Mouse (Mus musculus): ENCODE results near the gene Mtap. TPM values are rescaled to one million over a fixed set of nuclear protein-coding genes. Genes with fewer than 3 reads are reported as not detected.

Gene Mtap
- polyA plus RNA-seq, 1 experiment from 2014 or later: 59.4 TPM

DNA sequence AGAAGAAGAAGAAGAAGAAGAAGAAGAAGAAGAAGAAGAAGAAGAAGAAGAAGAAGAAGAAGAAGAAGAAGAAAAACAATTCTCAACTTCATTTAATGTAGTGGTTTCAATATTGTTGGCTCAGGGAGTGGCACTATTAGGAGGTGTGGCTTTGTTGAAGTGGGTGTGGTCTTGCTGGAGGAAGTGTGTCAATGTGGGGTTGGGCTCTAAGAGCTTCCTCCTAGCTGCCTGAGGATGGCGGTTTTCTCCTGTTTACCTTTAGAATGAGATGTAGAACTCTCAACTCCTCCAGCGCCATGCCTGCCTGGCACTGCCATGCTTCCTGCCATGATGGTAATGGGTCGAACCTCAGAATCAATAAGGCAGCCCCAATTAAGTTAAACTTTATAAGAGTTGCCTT lies 5.1 kb upstream of the Mtap start:
- TF ChIP-seq CTCF (IDR thresholded peaks at IDR 0.05): no peak
- ATAC-seq (no peak), DNase-seq (ENCODE audit: low read depth, low spot score) (no peak)
- in situ Hi-C loops (cut with MboI; ENCODE audit: low pct_unique_long_range_greater_than_20kb): loop anchor here (25.0 kb wide), 1 partner anchor 369 kb away; the partner anchor contains the start of genes Gm13271, Gm13283 and Gm13290
- no peaks in the 10 kb centered on the region for H3K27me3 ChIP-seq
- ChIA-PET POLR2A (no interaction called here), CTCF (interaction anchor here (1.5 kb wide), 1 partner anchor 258 kb away, joined by 3 read pairs; no protein-coding TSS in a partner anchor)

DNA sequence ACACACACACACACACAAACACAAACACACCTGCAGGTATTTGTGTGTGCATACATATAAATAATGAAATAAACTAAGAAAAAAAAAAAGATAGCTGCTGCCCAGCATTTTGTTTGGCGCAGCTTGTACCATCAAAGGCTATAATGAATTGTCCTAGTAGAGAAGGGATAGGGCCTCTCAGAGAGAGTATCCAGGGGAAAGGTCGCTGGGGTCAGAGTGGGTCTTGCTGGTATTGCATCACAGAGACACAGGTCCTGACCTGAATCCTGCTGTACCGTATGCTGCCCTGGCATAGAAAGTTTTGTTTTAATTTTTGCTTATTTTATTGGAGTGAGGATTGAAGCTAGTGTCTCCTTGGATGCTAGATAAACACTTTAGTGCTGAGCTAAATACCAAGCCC lies 566 bp upstream of the Mtap start:
- no peak for DNase-seq (ENCODE audit: low read depth, low spot score)
- H3K27me3 ChIP-seq: no peaks in the 10 kb centered on the region
- ChIA-PET POLR2A (interaction anchor here (0.7 kb wide), 1 partner anchor 199 kb away, joined by 4 read pairs; no protein-coding TSS in a partner anchor), CTCF (interaction anchor here (0.8 kb wide), 1 partner anchor 311 kb away, joined by 3 read pairs; no protein-coding TSS in a partner anchor)
- ATAC-seq: no peak
- in situ Hi-C loops (cut with MboI; ENCODE audit: low pct_unique_long_range_greater_than_20kb): loop anchor here (25.0 kb wide), 1 partner anchor 374 kb away; the partner anchor contains the start of genes Gm13271, Gm13283 and Gm13290
- TF ChIP-seq CTCF (IDR thresholded peaks at IDR 0.05): no peak

DNA sequence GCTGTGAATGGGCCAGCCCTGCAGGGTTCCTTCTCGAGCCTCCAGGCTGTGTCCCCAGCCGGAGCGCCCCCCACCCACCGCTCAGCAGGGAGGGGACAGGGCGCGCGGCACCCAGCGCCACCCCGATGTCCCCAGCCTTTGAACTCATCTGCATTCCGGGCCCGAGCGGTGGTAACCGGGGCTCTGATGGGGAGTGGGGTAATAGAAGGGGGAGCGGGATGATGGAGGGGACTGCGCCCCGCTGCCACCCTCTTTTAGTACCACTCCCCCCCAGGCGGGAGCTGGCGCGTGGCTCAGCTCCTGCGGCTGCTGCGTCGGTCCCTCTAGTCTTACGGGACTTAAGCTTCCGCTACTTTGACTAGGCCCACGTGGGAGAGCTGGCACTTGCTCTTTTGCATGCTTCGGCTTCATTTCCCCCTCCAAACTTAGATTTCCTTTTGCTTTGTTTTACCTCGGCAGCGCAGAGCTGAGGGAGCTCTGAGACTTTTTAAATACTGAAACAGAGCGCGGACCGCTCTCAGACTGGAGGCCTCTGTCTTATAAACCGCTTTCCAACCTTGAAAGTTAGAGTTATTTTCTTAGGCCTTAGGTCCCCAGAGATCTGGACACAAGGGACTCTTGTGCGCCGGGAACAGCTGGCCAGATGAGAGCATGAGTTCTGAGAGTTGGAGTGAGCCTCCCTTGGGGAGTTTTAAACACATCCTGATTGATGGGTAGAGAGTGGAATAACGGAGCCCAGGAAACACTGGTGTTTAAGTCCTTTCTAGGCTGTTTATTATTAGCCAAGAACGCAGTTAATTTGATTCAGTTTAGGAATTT lies 829 bp downstream of the Mtap start:
- ATAC-seq (peak; percentile 33), DNase-seq (ENCODE audit: low read depth, low spot score) (no peak)
- TF ChIP-seq CTCF (IDR thresholded peaks at IDR 0.05): no peak
- POLR2A ChIA-PET: interaction anchor here (0.6 to 0.9 kb wide), 3 partner anchors 80 to 393 kb away, joined by 3 to 4 read pairs (median 3); no protein-coding TSS in a partner anchor
- no peaks in the 10 kb centered on the region for H3K27me3 ChIP-seq
- in situ Hi-C loops (cut with MboI; ENCODE audit: low pct_unique_long_range_greater_than_20kb): loop anchor here (25.0 kb wide), 1 partner anchor 375 kb away; the partner anchor contains the start of genes Gm13271, Gm13283 and Gm13290
- CTCF ChIA-PET: no interaction called here

DNA sequence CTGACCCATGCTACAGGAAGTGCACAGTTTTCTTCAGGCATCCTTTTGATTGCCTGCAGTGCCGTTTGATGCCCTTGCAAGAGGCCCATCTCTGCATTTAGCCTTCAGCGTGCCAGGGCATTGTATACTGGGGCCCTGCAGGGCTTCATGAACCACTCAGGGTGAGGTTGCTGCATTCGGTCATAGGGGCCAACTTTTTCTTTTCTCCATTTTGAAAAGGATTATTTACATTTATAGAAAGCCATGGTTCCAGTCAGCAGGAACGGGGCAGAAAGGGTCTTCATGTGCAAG lies 1.4 kb downstream of the Mtap start:
- POLR2A ChIA-PET: interaction anchor here (0.8 to 0.9 kb wide), 2 partner anchors 201 to 392 kb away, joined by 3 to 4 read pairs; no protein-coding TSS in a partner anchor
- no peak for TF ChIP-seq CTCF (IDR thresholded peaks at IDR 0.05)
- peak; percentile 0 for ATAC-seq
- CTCF ChIA-PET: no interaction called here
- in situ Hi-C loops (cut with MboI; ENCODE audit: low pct_unique_long_range_greater_than_20kb): loop anchor here (25.0 kb wide), 1 partner anchor 376 kb away; the partner anchor contains the start of genes Gm13271, Gm13283 and Gm13290
- no peak for DNase-seq (ENCODE audit: low read depth, low spot score)
- H3K27me3 ChIP-seq: no peaks in the 10 kb centered on the region

DNA sequence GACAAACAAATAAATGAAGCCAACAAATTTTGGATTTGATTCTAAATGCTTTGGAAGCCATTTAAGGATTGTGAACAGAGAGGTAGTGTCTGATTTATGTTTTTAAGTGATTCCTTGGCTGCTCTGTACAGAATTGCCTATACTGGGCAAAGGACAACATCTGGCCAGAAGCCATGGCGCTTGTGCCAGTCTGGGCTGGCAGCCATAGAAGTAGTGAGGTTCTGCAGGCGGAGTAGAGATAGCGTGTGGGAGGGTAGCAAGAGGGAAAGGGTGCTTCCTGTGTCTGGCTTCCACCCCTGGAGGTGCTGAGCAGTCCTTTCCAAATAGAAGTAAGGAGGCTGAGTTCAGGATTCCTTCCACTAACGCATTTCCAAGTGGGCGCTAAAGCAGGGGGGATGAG lies 3.9 kb downstream of the Mtap start:
- no peak for TF ChIP-seq CTCF (IDR thresholded peaks at IDR 0.05)
- ATAC-seq: no peak
- ChIA-PET POLR2A (interaction anchor here (0.6 kb wide), 1 partner anchor 13 kb away, joined by 3 read pairs; no protein-coding TSS in a partner anchor), CTCF (interaction anchor here (0.9 to 1.6 kb wide), 4 partner anchors 13 to 392 kb away, joined by 3 to 6 read pairs (median 4); no protein-coding TSS in a partner anchor)
- DNase-seq (ENCODE audit: low read depth, low spot score): no peak
- H3K27me3 ChIP-seq: no peaks in the 10 kb centered on the region
- in situ Hi-C loops (cut with MboI; ENCODE audit: low pct_unique_long_range_greater_than_20kb): loop anchor here (25.0 kb wide), 1 partner anchor 379 kb away; the partner anchor contains the start of genes Gm13271, Gm13283 and Gm13290

DNA sequence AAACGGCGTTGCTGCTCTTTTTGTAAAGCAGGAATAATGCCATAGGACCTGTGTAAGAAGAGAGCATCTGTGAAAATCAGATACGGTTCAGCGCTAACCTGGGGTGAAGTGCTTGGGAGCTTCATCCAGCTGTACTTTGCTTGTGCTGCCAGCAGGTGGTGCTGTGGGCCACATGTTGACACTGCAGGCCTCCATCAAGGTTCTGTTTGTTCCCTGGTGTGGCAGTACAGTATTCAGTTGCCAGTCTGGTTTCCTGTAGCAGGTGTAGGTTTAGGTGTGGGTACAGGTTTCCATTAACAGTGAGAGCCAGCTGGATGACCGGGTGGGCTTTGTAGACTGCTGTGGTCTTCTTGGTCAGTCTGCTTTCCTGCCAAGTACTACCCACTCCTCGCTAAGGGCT lies 8.5 kb downstream of the Mtap start:
- in situ Hi-C loops (cut with MboI; ENCODE audit: low pct_unique_long_range_greater_than_20kb): loop anchor here (5.0 to 25.0 kb wide), 3 partner anchors 377 to 547 kb away; partner anchors contain the start of genes Gm13271, Gm13283 and Gm13290
- ATAC-seq (peak; percentile 60), DNase-seq (ENCODE audit: low read depth, low spot score) (no peak)
- ChIA-PET POLR2A (no interaction called here), CTCF (interaction anchor here (0.7 to 2.6 kb wide), 29 partner anchors 9 to 387 kb away, joined by 3 to 12 read pairs (median 3); partner anchors contain the start of genes Cdkn2a and Cdkn2b)
- TF ChIP-seq CTCF (IDR thresholded peaks at IDR 0.05): peak; percentile 82
- no peaks in the 10 kb centered on the region for H3K27me3 ChIP-seq

DNA sequence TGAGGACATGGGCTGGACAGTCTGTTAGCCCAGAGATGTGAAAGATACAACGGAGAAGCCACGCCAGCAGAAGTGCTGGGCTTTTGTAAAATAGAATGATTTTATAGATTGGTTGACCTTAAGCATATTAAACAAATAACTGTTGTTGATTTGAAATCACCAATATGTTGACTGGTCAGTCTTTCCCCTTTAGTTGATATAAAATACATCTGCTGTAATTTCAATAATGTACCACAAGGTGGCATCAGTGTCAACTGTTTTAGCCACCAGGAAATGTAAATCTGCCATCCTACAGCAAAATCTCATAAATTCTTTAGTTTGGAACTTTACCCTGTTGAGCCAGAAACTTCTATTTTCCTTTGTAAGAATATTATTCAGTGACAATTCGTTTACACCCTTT lies 9.4 kb downstream of the Mtap start:
- no peak for DNase-seq (ENCODE audit: low read depth, low spot score)

DNA sequence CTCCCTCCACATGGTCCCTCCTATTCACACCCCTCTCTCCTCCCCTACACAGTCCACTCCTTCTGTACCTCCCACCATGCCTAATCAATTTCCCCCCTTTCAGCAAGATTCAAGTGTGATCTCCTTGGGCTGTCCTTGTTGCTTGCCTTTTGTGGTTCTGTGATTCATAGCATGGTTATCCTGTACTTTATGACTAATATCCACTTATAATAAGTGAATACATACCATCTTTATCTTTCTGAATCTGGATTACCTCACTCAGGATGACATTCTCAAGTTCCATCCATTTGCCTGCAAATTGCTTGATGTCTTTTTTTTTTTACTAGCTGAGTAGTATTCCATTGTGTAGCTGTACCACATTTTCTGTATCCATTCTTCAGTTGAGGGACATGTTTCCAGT lies 12.3 kb downstream of the Mtap start:
- CTCF ChIA-PET: no interaction called here

More for the DNA sequence above, 9.4 kb downstream of the Mtap start:
- no peak for ATAC-seq
- ChIA-PET CTCF (interaction anchor here (0.7 to 2.6 kb wide), 15 partner anchors 10 to 380 kb away, joined by 3 to 12 read pairs (median 4); partner anchors contain the start of genes Cdkn2a and Cdkn2b), POLR2A (no interaction called here)
- in situ Hi-C loops (cut with MboI; ENCODE audit: low pct_unique_long_range_greater_than_20kb): loop anchor here (5.0 to 25.0 kb wide), 3 partner anchors 376 to 546 kb away; partner anchors contain the start of genes Gm13271, Gm13283 and Gm13290
- TF ChIP-seq CTCF (IDR thresholded peaks at IDR 0.05): peak; percentile 42
- no peaks in the 10 kb centered on the region for H3K27me3 ChIP-seq

DNA sequence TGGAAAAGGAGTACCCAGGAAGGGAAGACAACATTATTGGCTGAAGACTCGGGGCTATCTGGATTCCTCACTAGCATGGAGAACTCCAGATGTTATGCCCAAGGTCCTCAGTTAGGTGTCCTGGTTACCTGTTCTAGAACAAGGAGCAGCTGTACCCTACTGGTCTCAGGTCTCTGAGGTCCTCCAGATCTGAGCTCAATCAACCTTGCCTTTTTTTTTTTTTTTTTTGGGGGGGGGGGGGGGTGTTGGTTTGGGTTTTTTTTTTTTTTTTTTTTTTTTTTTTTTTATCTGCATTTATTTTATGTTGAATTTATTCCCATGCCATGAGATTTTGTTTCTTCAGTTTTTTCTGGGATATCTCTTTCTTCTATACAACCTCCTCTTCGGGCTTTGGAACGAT lies 24.5 kb downstream of the Mtap start:
- POLR2A ChIA-PET: no interaction called here
- in situ Hi-C loops (cut with MboI; ENCODE audit: low pct_unique_long_range_greater_than_20kb): loop anchor here (25.0 kb wide), 1 partner anchor 126 kb away; the partner anchor contains the start of gene Cdkn2a
- DNase-seq (ENCODE audit: low read depth, low spot score) (no peak), ATAC-seq (no peak)
- no peak for TF ChIP-seq CTCF (IDR thresholded peaks at IDR 0.05)
- CTCF ChIA-PET: no interaction called here
- no peaks in the 10 kb centered on the region for H3K27me3 ChIP-seq

More for the DNA sequence above, 12.3 kb downstream of the Mtap start:
- POLR2A ChIA-PET: no interaction called here
- DNase-seq (ENCODE audit: low read depth, low spot score): no peak
- H3K27me3 ChIP-seq: no peaks in the 10 kb centered on the region
- no peak for ATAC-seq
- in situ Hi-C loops (cut with MboI; ENCODE audit: low pct_unique_long_range_greater_than_20kb): loop anchor here (5.0 to 25.0 kb wide), 3 partner anchors 373 to 543 kb away; partner anchors contain the start of genes Gm13271, Gm13283 and Gm13290
- TF ChIP-seq CTCF (IDR thresholded peaks at IDR 0.05): no peak

DNA sequence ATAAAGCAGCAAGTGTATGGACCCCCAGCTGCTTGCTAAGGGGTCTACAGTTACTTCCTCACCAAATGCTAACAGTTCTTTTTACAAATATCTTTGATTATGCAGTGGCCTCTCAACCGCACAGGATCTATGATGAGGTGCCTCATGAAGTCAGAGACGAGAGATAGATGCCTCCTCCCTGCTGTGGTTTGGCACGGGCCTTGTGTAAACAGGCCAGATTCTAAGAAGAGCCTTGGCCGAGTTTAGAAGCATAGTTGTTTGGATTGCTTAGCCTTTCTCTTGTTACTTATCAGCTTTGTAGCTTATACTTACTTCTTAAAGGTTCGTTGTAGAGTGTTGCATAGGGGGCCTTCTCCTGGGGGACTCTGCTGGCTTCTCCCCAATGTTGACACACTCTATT lies 25.6 kb downstream of the Mtap start:
- POLR2A ChIA-PET: no interaction called here
- no peak for TF ChIP-seq CTCF (IDR thresholded peaks at IDR 0.05)
- DNase-seq (ENCODE audit: low read depth, low spot score): no peak
- no peak for ATAC-seq
- CTCF ChIA-PET: interaction anchor here (0.9 to 1.5 kb wide), 3 partner anchors 15 to 19 kb away, joined by 3 read pairs; no protein-coding TSS in a partner anchor
- in situ Hi-C loops (cut with MboI; ENCODE audit: low pct_unique_long_range_greater_than_20kb): loop anchor here (25.0 kb wide), 1 partner anchor 125 kb away; the partner anchor contains the start of gene Cdkn2a
- no peaks in the 10 kb centered on the region for H3K27me3 ChIP-seq

Measured in Patski (cell line).